Mouse (Mus musculus) CH12.LX (cell line): ENCODE results near the gene Hcfc2. TPM values are rescaled to one million over a fixed set of nuclear protein-coding genes. Genes with fewer than 3 reads are reported as not detected.

Experiments
- DNase-seq: peaks from one replicate; pipeline ENCODE4 v3.0.0-alpha.2; 2013; ENCODE audit errors: extremely low read depth
- H3K27ac ChIP-seq: 2 replicates; pipeline ENCODE4 v1.5.1; 2012; ENCODE audit warnings: low read depth, mild to moderate bottlenecking, control low read depth, moderate library complexity; ENCODE audit not compliant: insufficient read depth
- H3K27me3 ChIP-seq: replicated peaks from 2 replicates; pipeline ENCODE3; 2012; ENCODE audit warnings: inconsistent platforms
- H3K36me3 ChIP-seq, 2 experiments: replicated peaks in 1 of 2; 2 replicates each; pipeline versions ENCODE3 to v1.6.1; 2012; ENCODE audit warnings: inconsistent platforms in 1 of 2, low read length in 1 of 2, mild to moderate bottlenecking in 1 of 2, mixed read lengths in 1 of 2, moderate library complexity in 1 of 2; ENCODE audit not compliant: control insufficient read depth in 1 of 2, insufficient read depth in 1 of 2
- H3K4me1 ChIP-seq, 2 experiments: 2 replicates each; pipeline ENCODE4 v1.6.1; 2012; ENCODE audit warnings: inconsistent platforms in 1 of 2, moderate library complexity in 1 of 2; ENCODE audit not compliant: insufficient read depth in 2 of 2, control insufficient read depth in 1 of 2
- H3K4me2 ChIP-seq: 2 replicates; pipeline ENCODE4 v1.6.1; 2012; ENCODE audit warnings: low read depth, mild to moderate bottlenecking, control low read depth; ENCODE audit not compliant: poor library complexity, insufficient read depth, severe bottlenecking
- H3K4me3 ChIP-seq, 3 experiments: fragments of 150-350 bp in 1 of 3; sonication (generic) in 1 of 3; replicated peaks in 1 of 3; 2 replicates each; pipeline versions ENCODE3 to v1.5.1; 2011 to 2012; ENCODE audit warnings: low read depth in 2 of 3, low read length in 2 of 3, mild to moderate bottlenecking in 2 of 3, moderate library complexity in 2 of 3, control low read depth in 1 of 3, improper control_type of control experiment in 1 of 3, inconsistent platforms in 1 of 3, mixed read lengths in 1 of 3; ENCODE audit not compliant: poor library complexity in 1 of 3
- H3K79me2 ChIP-seq: replicated peaks from 2 replicates; pipeline ENCODE4 v1.6.1; 2012; ENCODE audit warnings: mild to moderate bottlenecking, moderate library complexity; ENCODE audit not compliant: control insufficient read depth, poor library complexity, insufficient read depth, severe bottlenecking; ENCODE audit errors: extremely low read depth
- H3K9ac ChIP-seq: 2 replicates; pipeline ENCODE4 v1.6.1; 2012; ENCODE audit warnings: low read depth, mild to moderate bottlenecking, control low read depth, moderate library complexity; ENCODE audit not compliant: insufficient read depth
- H3K9me3 ChIP-seq: replicated peaks from 2 replicates; pipeline ENCODE3; 2012; ENCODE audit warnings: low read length, inconsistent platforms, mixed read lengths
- EP300 ChIP-seq: IDR thresholded peaks from 2 replicates; pipeline ENCODE4 v1.6.1; 2011; ENCODE audit warnings: low read length, improper control_type of control experiment
- ETS1 ChIP-seq: conservative IDR thresholded peaks from 2 replicates; pipeline ENCODE4 v1.6.1; 2012; ENCODE audit warnings: low read depth, mild to moderate bottlenecking, inconsistent platforms, low read length, improper control_type of control experiment, moderate library complexity
- HCFC1 ChIP-seq: IDR thresholded peaks from 2 replicates; pipeline ENCODE4 v1.6.1; 2012; ENCODE audit warnings: low read depth, mild to moderate bottlenecking, inconsistent platforms, low read length, improper control_type of control experiment
- JUN ChIP-seq: IDR thresholded peaks from 2 replicates; pipeline ENCODE4 v1.6.1; 2011; ENCODE audit warnings: low read depth, mild to moderate bottlenecking, low read length, improper control_type of control experiment, moderate library complexity; ENCODE audit not compliant: insufficient read depth
- MAX ChIP-seq: IDR thresholded peaks from 2 replicates; pipeline ENCODE4 v1.6.1; 2011; ENCODE audit warnings: low read length, improper control_type of control experiment
- MAZ ChIP-seq: IDR thresholded peaks from 2 replicates; pipeline ENCODE4 v1.6.1; 2012; ENCODE audit warnings: low read depth, mild to moderate bottlenecking, inconsistent platforms, low read length, improper control_type of control experiment, moderate library complexity
- MYC ChIP-seq: IDR thresholded peaks from 2 replicates; pipeline ENCODE4 v1.6.1; 2011; ENCODE audit warnings: low read depth, mild to moderate bottlenecking, improper control_type of control experiment, low read length
- NELFE ChIP-seq: IDR thresholded peaks from 2 replicates; pipeline ENCODE4 v1.6.1; 2011; ENCODE audit warnings: low read depth, low read length, improper control_type of control experiment
- NRF1 ChIP-seq: IDR thresholded peaks from 2 replicates; pipeline ENCODE4 v1.6.1; 2014; ENCODE audit warnings: low read depth, mild to moderate bottlenecking, inconsistent platforms, low read length, improper control_type of control experiment, moderate library complexity
- PAX5 ChIP-seq: IDR thresholded peaks from 2 replicates; pipeline ENCODE4 v1.6.1; 2012; ENCODE audit warnings: low read length, inconsistent platforms, mixed read lengths
- POLR2A ChIP-seq: IDR thresholded peaks from 2 replicates; pipeline ENCODE4 v1.6.1; 2011; ENCODE audit warnings: low read depth, mild to moderate bottlenecking, improper control_type of control experiment, low read length
- RAD21 ChIP-seq: IDR thresholded peaks from 2 replicates; pipeline ENCODE4 v1.6.1; 2011; ENCODE audit warnings: low read depth, mild to moderate bottlenecking, low read length, improper control_type of control experiment, moderate library complexity
- RCOR1 ChIP-seq: conservative IDR thresholded peaks from 2 replicates; pipeline ENCODE4 v1.6.1; 2012; ENCODE audit warnings: low read depth, mild to moderate bottlenecking, inconsistent platforms, low read length, improper control_type of control experiment
- SIN3A ChIP-seq: IDR thresholded peaks from 2 replicates; pipeline ENCODE4 v1.6.1; 2012; ENCODE audit warnings: low read length, improper control_type of control experiment, inconsistent platforms
- TCF12 ChIP-seq: IDR thresholded peaks from 2 replicates; pipeline ENCODE4 v1.6.1; 2014; ENCODE audit warnings: low read depth, mild to moderate bottlenecking, inconsistent platforms, low read length, improper control_type of control experiment
- ZMIZ1 ChIP-seq: IDR thresholded peaks from 2 replicates; pipeline ENCODE4 v1.6.1; 2012; ENCODE audit warnings: low read depth, mild to moderate bottlenecking, inconsistent platforms, low read length, improper control_type of control experiment
- ZNF384 ChIP-seq: IDR thresholded peaks from 2 replicates; pipeline ENCODE4 v1.6.1; 2012; ENCODE audit warnings: low read depth, low read length, improper control_type of control experiment, inconsistent platforms
- dilution Hi-C: fragments of 300-500 bp; cut with MboI; formaldehyde crosslinking; loops from 2 replicates; pipeline ENCODE4 v1.14.3; 2020; ENCODE audit warnings: low sequenced_read_pairs; ENCODE audit not compliant: extremely low pct_unique_long_range_greater_than_20kb, extremely low pct_ligation_motif_present
- in situ Hi-C: fragments of 300-500 bp; cut with MboI; formaldehyde crosslinking; loops from 3 replicates; pipeline ENCODE4 v1.14.3; 2019; ENCODE audit warnings: low sequenced_read_pairs, low pct_ligation_motif_present, low pct_unique_long_range_greater_than_20kb, mixed read lengths
- polyA plus RNA-seq: library from polyadenylated mRNA; unstranded; fragments of >175 nt; gene quantifications from 2 replicates; pipeline ENCODE4 v1.2.1, GENCODE M21; 2012; ENCODE audit warnings: low read depth; ENCODE audit not compliant: insufficient read length
- total RNA-seq, 2 experiments: library from RNA; depleted of rRNA; stranded (reverse); fragments of 300-350 nt in 1 of 2; fragments of >200 nt in 1 of 2; gene quantifications; 2 replicates each; pipeline ENCODE4 v1.2.3; 2012 to 2014

Hcfc2 gene
- total and polyA plus RNA-seq, 3 experiments, result 10.5 to 13.0 (median 12.3) TPM

DNA sequence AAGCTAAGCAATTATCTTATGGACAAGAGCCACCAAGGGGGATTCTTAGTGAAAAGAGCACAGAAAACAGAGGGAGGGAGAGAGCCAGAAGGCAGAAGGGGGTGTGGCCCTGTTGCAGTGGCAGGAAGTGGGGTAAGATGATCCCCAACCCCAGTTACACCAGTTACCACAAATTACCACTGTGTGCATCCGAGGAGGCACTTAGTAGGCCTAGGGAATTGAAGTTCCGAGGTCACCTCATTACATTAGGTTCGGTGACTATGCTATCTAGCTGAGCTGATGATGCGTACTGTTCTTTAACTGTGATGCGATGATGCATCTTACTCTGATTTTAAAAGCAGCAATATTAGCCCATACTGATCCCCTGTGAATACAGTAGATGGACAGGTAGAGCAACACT, 63.7 kb downstream of the Hcfc2 start:
- no peaks in the 10 kb centered on the region for H3K27me3 ChIP-seq
- peaks cover 57 to 66% of the 10 kb centered on the region in 2 experiments for H3K36me3 ChIP-seq
- in situ Hi-C loops, result no loop called here
- H3K4me1 ChIP-seq, result peaks cover 10 to 42% of the 10 kb centered on the region in 2 experiments
- H3K9ac ChIP-seq, result no peak overlapping the region
- H3K4me3 ChIP-seq, result no peak overlapping the region
- dilution Hi-C loops, result no loop called here
- H3K4me2 ChIP-seq, result no peak overlapping the region
- DNase-seq, result no peak
- H3K79me2 ChIP-seq, result peaks cover 49% of the 10 kb centered on the region
- no peak for TF ChIP-seq TCF12
- no peak overlapping the region for H3K27ac ChIP-seq
- no peaks in the 10 kb centered on the region for H3K9me3 ChIP-seq

GRCm38 (mm10) chr10:82761037-82761811, 65.3 kb downstream of the Hcfc2 start:
- no peak for TF ChIP-seq HCFC1
- no peak for TF ChIP-seq SIN3A
- TF ChIP-seq JUN, result no peak
- no peak for TF ChIP-seq EP300
- no peak for TF ChIP-seq RCOR1
- TF ChIP-seq MAZ, result no peak
- no peak for TF ChIP-seq ETS1
- TF ChIP-seq NELFE, result no peak
- TF ChIP-seq NRF1, result no peak
- TF ChIP-seq ZMIZ1, result no peak
- TF ChIP-seq ZNF384, result no peak
- TF ChIP-seq POLR2A, result no peak
- TF ChIP-seq PAX5, result no peak
- TF ChIP-seq MAX, result no peak
- no peak for TF ChIP-seq MYC
- no peak for TF ChIP-seq RAD21
- peaks cover 12 to 47% of the 10 kb centered on the region in 2 experiments for H3K4me1 ChIP-seq
- H3K9ac ChIP-seq, result no peak overlapping the region
- dilution Hi-C loops (no loop called here), in situ Hi-C loops (no loop called here)
- no peak overlapping the region for H3K4me3 ChIP-seq
- no peak for DNase-seq
- peaks cover 49% of the 10 kb centered on the region for H3K79me2 ChIP-seq
- no peaks in the 10 kb centered on the region for H3K27me3 ChIP-seq
- no peak overlapping the region for H3K27ac ChIP-seq
- H3K4me2 ChIP-seq, result no peak overlapping the region
- H3K9me3 ChIP-seq, result no peaks in the 10 kb centered on the region
- H3K36me3 ChIP-seq, result peaks cover 46 to 53% of the 10 kb centered on the region in 2 experiments
